Mouse (Mus musculus): ENCODE measurements around the gene Trappc11.

DNA sequence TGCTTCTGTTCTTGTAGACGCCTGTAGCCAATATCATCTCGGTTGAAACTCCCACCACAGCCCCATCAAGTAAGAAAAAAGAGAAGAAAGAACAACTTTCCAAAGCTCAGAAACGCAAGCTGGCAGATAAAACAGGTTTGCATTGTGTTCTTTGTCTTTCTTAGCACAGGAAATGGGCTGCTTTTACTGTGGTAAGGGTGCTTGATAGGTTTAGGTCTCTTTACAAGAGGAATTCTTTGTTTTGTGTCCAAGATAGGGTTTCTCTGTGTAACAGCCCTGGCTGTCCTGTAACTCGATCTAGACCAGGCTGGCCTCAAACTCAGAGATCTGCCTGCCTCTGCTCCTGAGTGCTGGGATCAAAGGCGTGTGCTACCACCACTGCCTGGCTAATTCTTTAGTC, 10.8 kb upstream of the Trappc11 start:
- TF ChIP-seq CTCF (IDR thresholded peaks at IDR 0.05; ENCODE audit: borderline replicate concordance, control insufficient read depth, extremely low read depth, insufficient read depth, low read length, poor library complexity) = no peak
- no peak for TF ChIP-seq POLR2A (IDR thresholded peaks at IDR 0.05; ENCODE audit: control insufficient read depth, extremely low read depth, insufficient read depth, low read length, poor library complexity)

Measured in thymus, adult 2 months (tissue).